Mouse (Mus musculus): ENCODE measurements around the gene BC037034. TPM values are rescaled to one million over a fixed set of nuclear protein-coding genes. Genes with fewer than 3 reads are reported as not detected.

Gene BC037034
- polyA plus RNA-seq, 1 experiment from 2014 or later: 7.8 TPM

DNA sequence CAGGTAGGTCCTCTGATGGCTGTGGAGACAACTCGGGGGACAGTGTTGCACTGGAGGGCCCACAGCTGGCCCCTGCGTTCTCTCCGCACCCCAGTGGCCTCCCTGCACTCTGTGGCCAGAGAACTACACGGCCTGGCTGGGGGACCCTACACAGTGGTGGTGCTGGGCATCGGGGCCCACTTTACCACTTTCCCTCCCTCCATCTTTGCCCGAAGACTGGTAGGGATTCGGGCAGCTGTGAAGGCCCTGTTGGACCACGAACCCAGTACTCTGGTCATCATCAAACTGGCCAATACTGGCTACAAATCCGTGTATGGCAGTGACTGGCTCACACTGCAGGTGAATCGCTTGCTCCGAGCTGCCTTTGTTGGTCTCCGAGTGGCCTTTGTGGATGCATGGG, 12.7 kb downstream of the BC037034 start:
- no peak for ATAC-seq (ENCODE audit: insufficient number of reproducible peaks, insufficient read depth, low FRiP score, low read depth)
- H3K27ac ChIP-seq (ENCODE audit: low read length): no peak overlapping the region
- no peak overlapping the region for H3K4me2 ChIP-seq (replicated peaks; ENCODE audit: low read depth, low read length)
- H3K9ac ChIP-seq (replicated peaks; ENCODE audit: low read depth, low read length): no peak overlapping the region
- H3K36me3 ChIP-seq (ENCODE audit: control insufficient read depth, insufficient read depth, low read length): no peaks in the 10 kb centered on the region
- no peak overlapping the region for H3K4me3 ChIP-seq (ENCODE audit: low read depth, low read length)
- WGBS: 82% methylated on average over 12 of the region's 12 CpGs
- no peaks in the 10 kb centered on the region for H3K4me1 ChIP-seq (ENCODE audit: control insufficient read depth, insufficient read depth, low read length)
- H3K27me3 ChIP-seq (ENCODE audit: control insufficient read depth, insufficient read depth, low read length): no peaks in the 10 kb centered on the region
- H3K9me3 ChIP-seq (ENCODE audit: control insufficient read depth, low read depth, low read length): no peaks in the 10 kb centered on the region

- Histone ChIP-seq H3K4me1 (ENCODE audit: control insufficient read depth, insufficient read depth, low read length) (no peaks in the 10 kb centered on the region), H3K27ac (ENCODE audit: low read length) (no peak overlapping the region), H3K4me2 (replicated peaks; ENCODE audit: low read depth, low read length) (no peak overlapping the region), H3K4me3 (ENCODE audit: low read depth, low read length) (no peak overlapping the region), H3K9me3 (ENCODE audit: control insufficient read depth, low read depth, low read length) (no peaks in the 10 kb centered on the region), H3K27me3 (ENCODE audit: control insufficient read depth, insufficient read depth, low read length) (no peaks in the 10 kb centered on the region), H3K36me3 (ENCODE audit: control insufficient read depth, insufficient read depth, low read length) (no peaks in the 10 kb centered on the region), H3K9ac (replicated peaks; ENCODE audit: low read depth, low read length) (no peak overlapping the region)
- no peak for ATAC-seq (ENCODE audit: insufficient number of reproducible peaks, insufficient read depth, low FRiP score, low read depth)
- 23% methylated on average over 2 of the region's 2 CpGs for WGBS
Observed at GRCm38 (mm10) chr5:138241511-138241910, 22.3 kb downstream of the BC037034 start.

DNA sequence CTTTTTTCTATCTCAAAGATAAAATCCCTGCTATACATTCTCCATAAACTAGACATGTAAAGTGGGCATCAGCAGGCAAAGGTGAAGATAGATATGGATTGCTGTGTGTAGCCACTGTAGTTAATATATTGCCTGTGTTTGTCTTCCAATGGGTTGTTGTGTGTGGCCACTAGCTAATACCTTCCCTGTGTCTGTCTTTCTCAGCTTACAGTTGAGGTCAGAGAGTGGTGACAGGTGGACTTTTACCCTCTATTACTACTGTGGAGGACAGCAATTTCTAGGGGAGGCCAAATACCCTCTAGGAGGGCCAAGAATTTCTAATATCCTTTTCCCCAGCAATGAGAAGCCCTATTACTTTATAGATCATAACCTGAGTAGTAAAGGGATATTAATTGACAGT, 29.6 kb downstream of the BC037034 start:
- H3K9ac ChIP-seq (replicated peaks; ENCODE audit: low read depth, low read length): no peak overlapping the region
- no peak for ATAC-seq (ENCODE audit: insufficient number of reproducible peaks, insufficient read depth, low FRiP score, low read depth)
- H3K9me3 ChIP-seq (ENCODE audit: control insufficient read depth, low read depth, low read length): no peaks in the 10 kb centered on the region
- H3K27ac ChIP-seq (ENCODE audit: low read length): no peak overlapping the region
- no peaks in the 10 kb centered on the region for H3K27me3 ChIP-seq (ENCODE audit: control insufficient read depth, insufficient read depth, low read length)
- H3K4me3 ChIP-seq (ENCODE audit: low read depth, low read length): no peak overlapping the region
- no peaks in the 10 kb centered on the region for H3K4me1 ChIP-seq (ENCODE audit: control insufficient read depth, insufficient read depth, low read length)
- no peak overlapping the region for H3K4me2 ChIP-seq (replicated peaks; ENCODE audit: low read depth, low read length)
- no peaks in the 10 kb centered on the region for H3K36me3 ChIP-seq (ENCODE audit: control insufficient read depth, insufficient read depth, low read length)

DNA sequence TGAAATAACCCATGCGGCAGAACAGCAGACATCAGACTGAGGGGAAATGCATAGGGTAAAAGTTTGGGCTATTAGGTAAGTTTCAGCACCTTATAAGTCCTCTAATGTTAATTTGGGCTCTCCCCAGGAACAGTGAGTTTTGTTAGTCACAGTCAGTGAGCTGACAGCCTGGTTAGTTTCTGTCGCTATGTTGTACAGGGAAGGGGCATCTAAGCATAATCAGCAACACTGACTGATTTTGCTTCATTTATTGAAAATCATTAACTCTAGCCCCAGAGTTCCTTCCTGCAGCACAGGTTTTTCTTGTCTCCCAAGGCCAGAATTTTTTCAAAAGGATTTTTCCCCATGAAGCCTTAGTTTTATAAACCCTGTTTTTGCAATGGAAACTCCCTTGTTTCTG, 30.1 kb downstream of the BC037034 start:
- ATAC-seq (ENCODE audit: insufficient number of reproducible peaks, insufficient read depth, low FRiP score, low read depth): no peak
- H3K36me3 ChIP-seq (ENCODE audit: control insufficient read depth, insufficient read depth, low read length): no peaks in the 10 kb centered on the region
- no peak overlapping the region for H3K4me3 ChIP-seq (ENCODE audit: low read depth, low read length)
- H3K4me2 ChIP-seq (replicated peaks; ENCODE audit: low read depth, low read length): no peak overlapping the region
- no peak overlapping the region for H3K9ac ChIP-seq (replicated peaks; ENCODE audit: low read depth, low read length)
- no peaks in the 10 kb centered on the region for H3K4me1 ChIP-seq (ENCODE audit: control insufficient read depth, insufficient read depth, low read length)
- 85% methylated on average over 2 of the region's 2 CpGs for WGBS
- no peak overlapping the region for H3K27ac ChIP-seq (ENCODE audit: low read length)
- H3K9me3 ChIP-seq (ENCODE audit: control insufficient read depth, low read depth, low read length): no peaks in the 10 kb centered on the region
- H3K27me3 ChIP-seq (ENCODE audit: control insufficient read depth, insufficient read depth, low read length): no peaks in the 10 kb centered on the region

GRCm38 (mm10) chr5:138229511-138229910, 34.3 kb downstream of the BC037034 start:
- H3K27ac ChIP-seq (ENCODE audit: low read length): no peak overlapping the region
- ATAC-seq (ENCODE audit: insufficient number of reproducible peaks, insufficient read depth, low FRiP score, low read depth): no peak

DNA sequence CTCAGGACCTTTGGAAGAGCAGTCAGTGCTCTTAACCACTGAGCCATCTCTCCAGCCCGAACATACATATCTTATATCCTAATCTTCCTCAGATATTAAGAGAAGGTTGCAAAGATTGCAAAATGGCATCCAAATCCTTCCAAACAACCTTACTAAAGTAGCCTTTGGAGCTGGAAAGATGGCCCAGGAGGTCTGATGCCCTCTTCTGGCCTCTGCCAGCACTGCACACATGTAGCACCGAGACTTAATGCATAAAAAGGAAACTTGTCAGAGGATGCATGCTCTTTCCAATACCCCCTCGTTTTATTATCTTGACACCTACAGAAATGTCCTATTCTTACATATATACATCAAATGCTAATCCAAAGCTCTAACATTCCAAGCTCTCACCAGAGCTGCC, 35.8 kb downstream of the BC037034 start:
- no peak overlapping the region for H3K4me3 ChIP-seq (ENCODE audit: low read depth, low read length)
- no peaks in the 10 kb centered on the region for H3K27me3 ChIP-seq (ENCODE audit: control insufficient read depth, insufficient read depth, low read length)
- ATAC-seq (ENCODE audit: insufficient number of reproducible peaks, insufficient read depth, low FRiP score, low read depth): no peak
- H3K4me1 ChIP-seq (ENCODE audit: control insufficient read depth, insufficient read depth, low read length): no peaks in the 10 kb centered on the region
- no peaks in the 10 kb centered on the region for H3K9me3 ChIP-seq (ENCODE audit: control insufficient read depth, low read depth, low read length)
- no peak overlapping the region for H3K27ac ChIP-seq (ENCODE audit: low read length)
- no peak overlapping the region for H3K9ac ChIP-seq (replicated peaks; ENCODE audit: low read depth, low read length)
- no peaks in the 10 kb centered on the region for H3K36me3 ChIP-seq (ENCODE audit: control insufficient read depth, insufficient read depth, low read length)
- H3K4me2 ChIP-seq (replicated peaks; ENCODE audit: low read depth, low read length): no peak overlapping the region
- WGBS: 55% methylated on average over 3 of the region's 3 CpGs

More at GRCm38 (mm10) chr5:138229511-138229910, 34.3 kb downstream of the BC037034 start:
- H3K36me3 ChIP-seq (ENCODE audit: control insufficient read depth, insufficient read depth, low read length): no peaks in the 10 kb centered on the region
- H3K9me3 ChIP-seq (ENCODE audit: control insufficient read depth, low read depth, low read length): no peaks in the 10 kb centered on the region
- no peaks in the 10 kb centered on the region for H3K4me1 ChIP-seq (ENCODE audit: control insufficient read depth, insufficient read depth, low read length)
- H3K4me2 ChIP-seq (replicated peaks; ENCODE audit: low read depth, low read length): no peak overlapping the region
- no peak overlapping the region for H3K4me3 ChIP-seq (ENCODE audit: low read depth, low read length)
- 90% methylated on average over 3 of the region's 3 CpGs for WGBS
- no peaks in the 10 kb centered on the region for H3K27me3 ChIP-seq (ENCODE audit: control insufficient read depth, insufficient read depth, low read length)
- no peak overlapping the region for H3K9ac ChIP-seq (replicated peaks; ENCODE audit: low read depth, low read length)

GRCm38 (mm10) chr5:138227367-138227766, 36.5 kb downstream of the BC037034 start:
- WGBS: 75% methylated on average over 2 of the region's 2 CpGs
- Histone ChIP-seq H3K27me3 (ENCODE audit: control insufficient read depth, insufficient read depth, low read length) (no peaks in the 10 kb centered on the region), H3K4me2 (replicated peaks; ENCODE audit: low read depth, low read length) (no peak overlapping the region), H3K36me3 (ENCODE audit: control insufficient read depth, insufficient read depth, low read length) (no peaks in the 10 kb centered on the region), H3K4me3 (ENCODE audit: low read depth, low read length) (no peak overlapping the region), H3K9ac (replicated peaks; ENCODE audit: low read depth, low read length) (no peak overlapping the region), H3K27ac (ENCODE audit: low read length) (no peak overlapping the region), H3K4me1 (ENCODE audit: control insufficient read depth, insufficient read depth, low read length) (no peaks in the 10 kb centered on the region), H3K9me3 (ENCODE audit: control insufficient read depth, low read depth, low read length) (no peaks in the 10 kb centered on the region)
- no peak for ATAC-seq (ENCODE audit: insufficient number of reproducible peaks, insufficient read depth, low FRiP score, low read depth)

- H3K9ac ChIP-seq (replicated peaks; ENCODE audit: low read depth, low read length): no peak overlapping the region
- no peak overlapping the region for H3K4me3 ChIP-seq (ENCODE audit: low read depth, low read length)
- H3K27ac ChIP-seq (ENCODE audit: low read length): no peak overlapping the region
- H3K9me3 ChIP-seq (ENCODE audit: control insufficient read depth, low read depth, low read length): no peaks in the 10 kb centered on the region
- no peak overlapping the region for H3K4me2 ChIP-seq (replicated peaks; ENCODE audit: low read depth, low read length)
- ATAC-seq (ENCODE audit: insufficient number of reproducible peaks, insufficient read depth, low FRiP score, low read depth): no peak
- H3K36me3 ChIP-seq (ENCODE audit: control insufficient read depth, insufficient read depth, low read length): no peaks in the 10 kb centered on the region
- no peaks in the 10 kb centered on the region for H3K4me1 ChIP-seq (ENCODE audit: control insufficient read depth, insufficient read depth, low read length)
- WGBS: 75% methylated on average over 4 of the region's 4 CpGs
- H3K27me3 ChIP-seq (ENCODE audit: control insufficient read depth, insufficient read depth, low read length): no peaks in the 10 kb centered on the region
Observed at GRCm38 (mm10) chr5:138226491-138226890, 37.3 kb downstream of the BC037034 start.

DNA sequence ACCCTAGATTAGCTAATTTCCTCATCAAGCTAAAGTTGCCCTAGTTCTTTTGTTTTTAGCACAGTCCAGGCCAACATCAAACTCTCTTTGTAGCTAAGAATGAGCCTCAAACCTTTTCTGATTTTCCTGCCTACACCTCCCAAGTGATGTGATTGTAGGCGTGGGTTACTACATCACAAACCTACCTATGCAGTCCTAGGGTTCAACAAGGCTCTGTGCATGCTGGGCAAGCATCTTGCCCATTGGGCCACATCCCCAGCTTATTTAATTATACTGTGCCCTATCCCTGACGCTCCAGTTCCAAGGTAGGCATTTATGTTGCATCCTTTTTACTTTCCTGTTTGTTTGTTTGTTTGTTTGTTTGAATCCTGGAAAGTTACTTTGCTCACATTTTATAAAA, 38.1 kb downstream of the BC037034 start, which contains the start of gene Nxpe5:
Gene Nxpe5, plus strand, starts transcription at position 199 of the 400 bp plus-strand sequence.
- no peak within 1 kb of the TSS for H3K4me2 ChIP-seq (replicated peaks; ENCODE audit: low read depth, low read length)
- no peak within 1 kb of the TSS for H3K27ac ChIP-seq (ENCODE audit: low read length)
- H3K27me3 ChIP-seq (ENCODE audit: control insufficient read depth, insufficient read depth, low read length): no peaks in the 10 kb centered on the region
- H3K4me3 ChIP-seq (ENCODE audit: low read depth, low read length): no peak within 1 kb of the TSS
- no peaks in the 10 kb centered on the region for H3K36me3 ChIP-seq (ENCODE audit: control insufficient read depth, insufficient read depth, low read length)
- H3K4me1 ChIP-seq (ENCODE audit: control insufficient read depth, insufficient read depth, low read length): no peaks in the 10 kb centered on the region
- ATAC-seq (ENCODE audit: insufficient number of reproducible peaks, insufficient read depth, low FRiP score, low read depth): no peak
- H3K9ac ChIP-seq (replicated peaks; ENCODE audit: low read depth, low read length): no peak within 1 kb of the TSS
- H3K9me3 ChIP-seq (ENCODE audit: control insufficient read depth, low read depth, low read length): no peaks in the 10 kb centered on the region
- WGBS: 57% methylated on average over 2 of the region's 2 CpGs
